Mouse (Mus musculus): ENCODE data around the gene Pgbd5. TPM values are rescaled to one million over a fixed set of nuclear protein-coding genes. Genes with fewer than 3 reads are reported as not detected.
A peak's percentile ranks its signal among the peaks of the same experiment; 100 is the strongest.

Gene Pgbd5
- total RNA-seq, 4 experiments from 2014 or later, result 9.0 to 14.1 (median 12.0) TPM

- no peak for DNase-seq
Observed at GRCm38 (mm10) chr8:124343151-124343550, 96.3 kb downstream of the Pgbd5 start.

GRCm38 (mm10) chr8:124340360-124341068 is 98.9 kb downstream of the Pgbd5 start:
- DNase-seq, result no peak

GRCm38 (mm10) chr8:124339742-124340141 is 99.7 kb downstream of the Pgbd5 start:
- DNase-seq, result no peak

GRCm38 (mm10) chr8:124336302-124336701 is 103.2 kb downstream of the Pgbd5 start:
- no peak for DNase-seq

GRCm38 (mm10) chr8:124331706-124332105 is 107.8 kb downstream of the Pgbd5 start:
- DNase-seq, result no peak

GRCm38 (mm10) chr8:124331094-124331493 is 108.4 kb downstream of the Pgbd5 start:
- DNase-seq, result peak; percentile 29

- no peak for DNase-seq
Observed at GRCm38 (mm10) chr8:124330433-124330832, 109.0 kb downstream of the Pgbd5 start.

- no peak for DNase-seq
Observed at GRCm38 (mm10) chr8:124329690-124330089, 109.8 kb downstream of the Pgbd5 start.

GRCm38 (mm10) chr8:124328259-124328658 is 111.2 kb downstream of the Pgbd5 start:
- no peak for DNase-seq

GRCm38 (mm10) chr8:124323356-124323755 is 116.1 kb downstream of the Pgbd5 start:
- DNase-seq, result no peak

GRCm38 (mm10) chr8:124321227-124321840 is 118.1 kb downstream of the Pgbd5 start:
- DNase-seq, result no peak

- no peak for DNase-seq
Observed at GRCm38 (mm10) chr8:124319316-124319652, 120.2 kb downstream of the Pgbd5 start.

Other genes with a start within 250 kb of the Pgbd5 start
- 10 to 100 TPM; 47.0 to 66.5 (median 54.4) TPM for gene Galnt2, start 208.3 kb downstream of the Pgbd5 start, total RNA-seq (2022)
- gene Cog2, start 81.1 kb upstream of the Pgbd5 start, total RNA-seq (2022), result 10 to 100 TPM; 48.0 to 62.2 (median 54.1) TPM
- gene Agt, start 130.0 kb upstream of the Pgbd5 start, total RNA-seq (2022), result 1 to 10 TPM in 2 of 4 experiments, under 1 TPM in 2; 0.49 to 8.0 (median 4.0) TPM
- gene Capn9, start 136.5 kb upstream of the Pgbd5 start, total RNA-seq (2022), result under 1 TPM in 2 of 4 experiments, not detected in 2; 0.35 to 0.78 TPM
- 10 to 100 TPM; 39.9 to 50.2 (median 45.4) TPM for gene 2310022B05Rik, start 223.7 kb upstream of the Pgbd5 start, total RNA-seq (2022)